Mouse (Mus musculus) neutrophil, adult 5-6 weeks (primary cell): ENCODE measurements around the gene Wap. TPM values are rescaled to one million over a fixed set of nuclear protein-coding genes. Genes with fewer than 3 reads are reported as not detected.

Source experiments
- ATAC-seq: fragments of 151-379, 151-347 bp; 2 replicates; pipeline ENCODE4 v1.8.0; 2017; ENCODE audit warnings: mild to moderate bottlenecking, moderate TSS enrichment; ENCODE audit not compliant: insufficient number of reproducible peaks, poor library complexity, low FRiP score, severe bottlenecking; ENCODE audit errors: extremely low read depth
- total RNA-seq: library from RNA; stranded (forward); fragments of 200-1000 nt; gene quantifications from 2 replicates; pipeline ENCODE4 v1.2.3, GENCODE M21; 2017

Gene Wap
- total RNA-seq, 1 experiment from 2014 or later = not detected

DNA sequence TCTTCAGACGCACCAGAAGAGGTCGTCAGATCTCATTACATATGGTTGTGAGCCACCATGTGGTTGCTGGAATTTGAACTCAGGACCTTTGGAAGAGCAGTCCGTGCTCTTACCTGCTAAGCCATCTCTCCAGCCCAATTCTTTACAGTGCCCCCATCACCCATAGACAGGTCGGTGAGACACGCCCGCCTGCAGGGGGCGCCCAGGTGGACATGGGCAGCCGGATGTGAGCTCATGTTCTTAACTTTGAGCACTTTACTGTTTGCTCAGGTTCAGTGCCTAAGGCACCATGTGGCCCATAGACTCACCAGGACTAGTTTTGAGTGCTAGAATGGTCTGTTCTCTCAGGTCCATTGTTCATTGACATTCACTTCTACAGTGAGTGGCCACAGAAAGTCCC is 2.3 kb downstream of the Wap start:
- no peak for ATAC-seq

DNA sequence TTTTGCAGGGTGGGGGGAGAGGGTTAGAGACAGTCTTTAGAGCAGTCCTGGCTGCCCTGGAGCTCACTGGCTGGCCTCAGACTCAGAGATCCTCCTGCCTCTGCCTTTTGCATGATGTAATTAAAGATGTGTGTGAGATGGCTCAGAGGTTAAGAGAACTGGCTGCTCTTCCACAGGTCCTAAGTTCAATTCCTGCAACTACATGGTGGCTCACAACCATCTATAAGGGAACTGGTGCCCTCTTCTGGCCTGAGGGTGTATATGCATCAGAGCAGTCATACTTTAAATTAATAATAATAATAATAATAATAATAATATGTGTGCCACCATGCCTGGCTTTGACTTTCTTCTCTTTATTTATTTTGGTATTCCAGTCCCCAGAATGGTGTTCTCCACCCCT is 8.8 kb downstream of the Wap start:
- ATAC-seq = no peak

DNA sequence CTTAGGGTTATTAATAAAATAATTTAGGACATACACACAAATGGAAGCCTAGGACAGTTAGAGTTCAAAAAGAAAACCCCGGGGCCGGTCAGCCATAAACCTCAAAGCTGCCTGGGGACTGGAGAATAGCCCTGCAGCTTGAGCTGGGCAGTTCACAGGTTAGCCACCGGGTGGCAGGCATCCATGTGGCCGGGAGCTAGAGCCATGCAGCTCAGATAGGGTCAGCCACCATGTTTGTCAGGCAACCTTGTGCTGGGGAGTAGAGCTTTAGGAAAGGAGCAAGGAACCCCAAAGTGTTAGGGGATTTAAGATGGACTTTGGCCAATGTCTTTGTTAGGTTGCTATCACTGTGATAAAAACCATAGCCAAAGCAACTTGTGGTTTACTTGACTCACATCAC is 9.9 kb downstream of the Wap start:
- peak; percentile 44; the same call in 1 of the 2 replicates for ATAC-seq

DNA sequence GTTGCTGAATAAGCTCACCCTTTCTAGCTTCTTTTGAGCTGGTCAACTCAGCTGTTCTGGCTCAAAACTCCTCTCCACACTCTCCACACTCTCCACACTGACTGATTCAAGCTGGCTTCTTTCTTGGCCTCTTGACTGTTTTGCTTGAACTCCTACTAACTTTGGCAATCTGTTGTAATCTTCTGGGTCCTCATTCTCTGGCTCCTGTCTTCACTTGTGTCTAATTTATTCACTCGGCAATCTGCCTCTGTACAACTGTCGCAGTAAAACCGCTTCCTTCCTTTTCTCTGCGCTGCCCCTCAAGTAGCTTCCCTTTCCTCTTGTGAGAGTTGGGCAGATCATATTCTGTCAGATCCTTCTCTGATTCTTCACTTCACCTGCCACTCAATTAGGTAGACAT is 10.7 kb downstream of the Wap start:
- ATAC-seq = peak; percentile 45

DNA sequence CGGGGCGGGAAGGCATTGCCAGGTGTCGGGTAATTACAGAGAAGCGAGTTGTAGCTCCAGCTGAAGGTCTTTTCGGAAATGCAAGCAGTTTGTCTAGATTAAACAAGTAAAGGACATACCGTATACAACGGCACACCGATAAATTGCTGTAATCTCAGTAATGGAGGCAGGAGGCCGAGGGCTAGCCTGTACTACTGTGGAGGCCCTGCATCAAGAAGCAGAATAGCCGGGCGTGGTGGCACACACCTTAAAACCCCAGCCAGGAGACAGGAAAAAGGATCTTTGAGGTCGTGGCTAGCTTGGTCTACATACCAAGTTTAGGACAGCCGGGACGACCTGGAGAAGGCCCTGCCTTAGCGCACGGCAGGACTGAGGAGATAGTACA is 12.1 kb downstream of the Wap start:
- no peak for ATAC-seq

DNA sequence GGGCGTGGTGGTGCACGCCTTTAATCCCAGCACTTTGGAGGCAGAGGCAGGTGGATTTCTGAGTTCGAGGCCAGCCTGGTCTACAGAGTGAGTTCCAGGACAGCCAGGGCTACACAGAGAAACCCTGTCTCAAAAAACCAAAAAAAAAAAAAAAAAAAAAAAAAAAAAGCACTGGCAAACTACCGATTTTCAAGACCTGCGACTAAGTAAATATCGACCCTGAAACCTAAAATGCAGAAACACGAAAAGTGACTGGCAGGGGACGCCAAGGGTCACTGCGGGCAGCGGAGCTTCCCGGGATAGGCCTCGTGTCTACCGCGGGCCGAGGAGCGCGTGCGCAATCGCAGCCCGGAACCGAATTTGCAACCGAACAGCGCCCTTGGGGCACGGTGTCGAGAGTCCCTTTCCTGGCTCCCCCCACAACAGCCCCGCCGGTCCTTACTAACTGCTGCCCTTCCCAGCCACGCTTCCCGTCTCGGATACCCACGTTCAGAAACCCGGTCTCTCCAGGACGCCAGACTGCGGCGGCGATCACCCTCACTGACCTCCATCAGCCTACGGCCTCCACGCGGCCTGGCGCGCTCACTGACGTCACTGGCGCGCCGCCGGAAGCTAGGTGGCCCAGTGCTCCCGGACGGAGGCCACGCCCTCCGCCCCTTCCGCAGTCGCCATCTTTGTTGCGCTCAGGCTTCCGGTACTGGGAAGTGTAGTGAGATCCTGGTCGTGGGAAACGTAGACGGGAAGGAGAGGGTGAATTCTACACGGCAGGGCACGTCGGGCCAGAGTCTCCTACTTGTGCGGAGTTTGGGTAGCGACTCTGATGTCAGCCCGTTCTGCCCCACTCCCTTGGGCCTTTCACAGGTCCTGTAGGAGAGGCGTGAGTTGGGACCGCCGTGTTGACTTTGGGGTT is 12.7 kb downstream of the Wap start, which contains the start of gene Tbrg4:
TSS of gene Tbrg4 (minus strand) at position 590 of the 910 bp plus-strand sequence.
- peak; percentile 81 for ATAC-seq

DNA sequence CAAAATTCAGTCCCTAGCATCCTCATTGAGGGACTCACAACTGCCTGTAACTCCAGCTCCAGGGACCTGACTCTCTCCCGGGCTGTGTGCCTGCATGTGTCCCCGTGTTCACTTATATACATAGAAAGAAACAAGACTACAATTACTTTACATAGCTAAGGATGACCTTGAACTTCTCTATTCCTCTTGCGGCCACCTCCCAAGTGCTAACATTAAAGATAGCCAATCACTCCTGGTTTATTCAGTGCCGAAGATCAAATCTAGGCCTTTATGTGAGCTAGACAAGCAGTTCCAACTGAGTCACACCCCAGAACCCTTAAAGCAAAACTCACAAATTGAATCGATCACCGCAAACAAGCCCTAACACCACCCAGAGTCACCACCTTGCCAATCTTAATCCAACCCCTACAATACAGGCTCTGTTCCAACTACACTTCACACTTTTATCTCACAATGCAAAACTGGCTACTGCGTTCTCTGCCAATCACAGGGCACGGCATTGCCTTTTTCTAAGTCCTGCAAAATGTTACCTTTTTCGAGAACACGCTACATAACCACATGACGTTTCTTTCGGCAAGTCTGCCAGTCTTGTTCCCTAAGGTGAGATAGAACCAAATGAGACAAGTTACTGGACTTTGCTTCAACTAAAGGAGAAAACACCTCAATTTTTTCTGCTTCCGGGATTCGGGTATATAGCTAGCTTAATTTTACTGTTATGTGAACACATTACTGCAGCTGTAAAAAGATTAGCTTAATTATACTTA is 13.6 kb downstream of the Wap start:
- ATAC-seq = no peak

DNA sequence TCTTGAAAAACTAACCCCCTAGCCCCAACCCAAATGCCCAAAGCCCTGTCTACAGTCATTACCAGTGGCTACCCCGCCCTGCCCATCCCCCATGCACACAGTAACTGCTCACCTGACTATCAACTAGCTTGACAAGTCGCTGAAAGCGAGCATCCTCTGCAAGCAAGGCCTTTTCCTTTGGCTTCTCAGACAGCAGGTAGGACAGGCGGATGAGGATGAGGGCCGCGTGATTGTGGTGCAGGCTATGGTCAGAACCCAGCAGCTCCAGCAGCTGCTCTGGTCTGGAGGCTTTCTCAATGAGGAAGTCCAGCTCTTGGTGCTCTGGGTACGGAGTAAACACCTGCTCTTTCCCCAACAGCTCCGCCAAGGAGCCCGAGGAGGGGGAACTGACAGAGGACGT is 14.7 kb downstream of the Wap start:
- ATAC-seq = no peak

DNA sequence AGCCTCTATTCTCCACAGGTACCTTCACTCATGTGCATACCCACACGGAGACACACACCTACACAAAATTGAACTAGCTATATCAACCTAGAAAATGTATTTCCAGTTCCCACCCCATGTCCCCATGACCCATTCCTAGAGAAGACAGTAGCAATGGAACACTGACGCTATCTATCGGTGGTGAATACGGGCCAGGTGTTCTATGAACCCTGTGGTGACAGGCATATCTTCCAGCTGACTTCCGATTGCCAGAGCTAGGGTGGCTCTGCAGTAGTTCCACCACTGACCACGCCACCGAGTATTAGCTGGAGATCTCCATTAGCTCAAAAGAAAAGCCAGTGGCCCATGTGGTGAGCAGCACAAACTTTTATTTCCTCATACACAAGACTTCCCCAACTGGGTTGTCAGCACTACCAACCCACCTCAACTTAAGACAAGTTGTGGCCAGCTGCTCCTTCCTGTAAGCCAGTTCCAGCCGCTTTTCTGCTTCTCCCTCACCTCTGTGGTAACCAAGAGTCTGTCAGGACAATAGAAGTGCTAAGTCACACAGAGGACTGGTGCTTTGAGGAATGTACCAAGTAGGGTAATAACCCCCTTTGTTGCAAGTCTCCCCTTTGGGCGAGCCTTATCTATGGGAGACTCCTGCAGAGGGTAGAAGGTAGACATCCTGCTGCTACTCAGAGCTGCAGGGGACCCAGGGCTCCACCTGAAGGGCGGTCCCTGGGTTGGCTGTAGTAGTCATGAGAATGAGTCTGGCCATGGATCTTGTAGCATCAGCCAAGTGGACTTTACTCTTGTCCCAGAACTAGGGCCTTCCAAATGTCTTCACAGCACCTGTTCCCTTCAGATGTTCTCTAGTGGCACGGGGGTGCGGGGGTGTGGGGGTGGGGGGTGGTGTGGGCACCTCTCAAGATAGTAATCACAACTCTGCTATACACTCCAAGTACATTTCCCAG is 22.9 kb downstream of the Wap start:
- ATAC-seq = peak; percentile 70

DNA sequence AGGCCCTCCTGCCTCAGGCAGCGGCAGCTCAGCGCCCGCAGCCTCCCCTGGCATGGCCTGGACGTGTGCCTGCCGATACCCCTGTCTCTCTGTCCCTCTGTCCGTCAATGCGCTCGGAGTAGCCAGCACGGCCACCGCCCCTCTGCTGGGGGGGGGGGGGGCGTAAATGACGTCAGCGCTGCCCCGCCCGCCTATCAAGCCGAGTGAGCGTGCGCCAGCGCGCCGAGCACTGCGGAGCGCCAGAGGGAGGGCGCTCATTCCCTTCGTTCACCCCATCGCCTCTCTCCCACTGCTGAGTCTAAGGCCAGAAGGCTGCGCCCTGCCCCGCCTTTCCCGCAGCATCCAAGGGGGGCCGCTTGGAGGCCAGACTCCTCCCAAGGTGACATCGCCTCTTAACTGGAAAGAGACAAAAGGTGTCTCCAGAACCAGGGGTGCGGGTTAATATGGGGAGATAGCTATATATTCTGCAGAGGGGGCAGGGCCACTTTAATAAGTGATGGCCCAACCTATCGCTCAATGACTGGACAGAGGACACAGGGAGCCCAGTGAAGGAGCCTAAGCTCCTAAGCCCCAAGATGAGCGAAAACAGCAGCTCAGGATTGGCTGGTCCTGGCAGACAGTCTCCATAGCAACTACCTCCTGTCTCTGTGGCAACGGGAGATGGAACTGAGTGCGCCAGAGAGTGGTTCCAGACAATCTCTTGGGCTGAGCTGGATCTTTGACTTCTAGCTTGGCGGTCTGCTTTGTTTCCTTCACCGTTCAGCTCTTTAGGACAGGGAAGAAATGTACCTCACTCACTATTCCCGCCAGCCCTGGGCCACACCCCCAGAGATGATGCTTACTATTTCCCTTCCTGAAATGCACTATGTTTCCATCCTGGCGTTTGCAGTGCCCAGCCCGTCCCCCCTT is 32.7 kb downstream of the Wap start, which contains the start of gene Nacad:
TSS of gene Nacad (minus strand) at position 563 of the 909 bp plus-strand sequence.
- ATAC-seq = no peak

DNA sequence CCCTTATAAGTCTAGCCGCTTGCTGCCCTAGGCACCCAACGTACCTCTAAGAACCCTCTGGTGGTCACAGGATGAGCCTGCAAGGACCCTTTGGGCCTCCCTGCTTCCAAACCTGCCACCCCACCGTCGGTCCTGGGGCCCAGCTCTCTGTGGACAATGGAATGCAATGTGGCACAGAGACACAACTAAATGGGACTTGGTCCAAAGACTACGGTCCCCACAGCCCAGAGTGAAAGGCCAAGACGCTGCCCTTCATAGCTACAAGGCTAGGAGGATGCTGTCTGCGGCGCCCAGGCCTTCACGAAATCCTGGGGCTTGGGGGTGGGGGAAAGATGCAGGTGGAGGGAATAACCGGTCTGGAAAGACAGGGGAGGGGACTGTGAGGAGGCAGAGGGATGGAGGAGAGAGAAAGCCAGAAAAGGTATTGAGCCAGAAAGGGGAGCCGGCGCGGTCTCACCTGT is 33.4 kb downstream of the Wap start:
- ATAC-seq = peak; percentile 11; the same call in 1 of the 2 replicates

DNA sequence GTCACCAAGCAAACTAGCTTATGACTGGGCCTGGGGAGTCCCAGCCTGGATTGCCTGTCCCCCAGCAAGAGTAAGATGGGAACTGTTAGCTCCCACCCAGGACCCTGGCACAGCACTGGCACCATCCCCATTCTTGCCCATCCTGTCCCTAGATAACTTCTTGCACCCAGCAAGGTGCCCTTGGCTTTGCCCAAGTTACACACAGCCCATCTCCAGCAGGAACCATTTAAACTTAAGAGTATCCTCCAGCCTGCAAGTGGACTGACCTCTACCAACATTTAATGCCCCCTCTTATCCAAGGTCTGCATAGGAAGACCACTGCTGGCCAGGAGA is 33.9 kb downstream of the Wap start:
- no peak for ATAC-seq

DNA sequence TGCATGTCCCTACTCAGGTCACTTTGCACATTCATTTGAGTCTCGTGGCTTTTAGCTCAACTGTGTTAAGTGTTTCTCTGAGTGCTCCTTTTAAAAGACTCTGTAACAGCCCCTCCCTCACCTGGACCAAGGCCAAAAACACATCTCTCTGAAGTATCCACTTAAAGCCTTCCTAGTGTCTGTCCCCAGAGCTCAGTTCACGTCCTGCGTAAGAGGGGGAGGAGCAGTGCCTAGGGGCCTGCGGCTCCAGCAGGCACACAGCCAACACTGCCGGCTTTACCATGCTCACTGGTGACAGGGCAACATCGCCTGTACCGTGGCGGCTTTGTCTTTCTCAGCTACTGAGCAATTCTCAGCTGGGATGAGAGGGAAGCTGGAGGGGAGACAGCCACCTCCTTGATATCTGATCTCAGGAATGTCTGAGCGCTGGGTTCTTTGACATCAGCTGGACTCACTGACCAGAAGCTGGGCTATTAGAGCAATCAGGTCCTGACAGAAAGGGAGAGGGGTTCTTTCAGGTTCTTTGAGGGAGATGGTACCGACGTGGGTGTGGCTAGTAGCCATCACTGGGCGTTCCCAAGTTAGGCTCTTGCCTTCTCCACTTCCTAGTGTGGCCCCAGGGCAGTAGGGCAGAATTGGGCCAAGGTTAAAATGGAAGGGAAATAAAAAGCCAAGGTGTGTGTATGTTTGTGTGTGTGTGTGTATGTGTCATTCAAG is 34.4 kb downstream of the Wap start:
- peak; percentile 16; the same call in 1 of the 2 replicates for ATAC-seq

DNA sequence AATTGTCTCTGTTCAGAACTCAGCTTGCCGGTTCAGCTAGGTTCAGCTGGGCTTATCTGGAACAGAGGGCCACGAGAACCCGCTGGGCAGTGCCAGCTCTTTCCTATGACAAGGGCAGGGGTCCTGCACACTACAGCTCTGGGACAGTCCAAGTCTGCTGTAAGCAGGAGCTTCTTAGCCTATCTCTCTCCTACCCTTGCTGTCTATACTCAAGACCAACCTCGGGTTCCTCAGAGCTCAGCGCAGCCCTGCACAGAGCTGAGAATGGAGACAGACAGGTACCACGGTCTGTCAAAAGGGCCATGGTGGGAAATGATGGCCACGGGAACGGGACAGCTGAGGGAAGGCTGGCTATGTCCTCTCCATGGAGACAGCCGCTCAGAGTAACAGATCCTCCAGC is 35.2 kb downstream of the Wap start:
- no peak for ATAC-seq

DNA sequence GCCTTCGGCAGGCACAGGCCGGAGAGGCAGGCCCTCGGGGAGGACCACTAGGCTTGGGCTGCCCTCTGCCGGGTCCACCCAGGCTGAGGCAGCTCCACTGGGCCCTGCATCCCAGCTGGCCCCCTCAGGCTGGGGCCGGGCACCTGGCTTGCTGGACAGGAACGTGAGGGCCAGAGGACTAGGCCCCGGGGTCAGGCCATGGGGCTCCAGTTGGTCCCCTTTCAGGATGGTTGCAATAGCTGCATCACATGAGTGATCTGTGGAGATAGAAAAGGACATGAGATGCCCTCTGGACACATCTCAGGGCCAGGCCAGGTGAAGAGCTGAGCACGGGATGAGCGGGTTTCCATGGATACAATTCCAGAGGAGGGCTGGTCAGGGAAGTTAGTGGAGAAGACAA is 35.8 kb downstream of the Wap start:
- no peak for ATAC-seq

DNA sequence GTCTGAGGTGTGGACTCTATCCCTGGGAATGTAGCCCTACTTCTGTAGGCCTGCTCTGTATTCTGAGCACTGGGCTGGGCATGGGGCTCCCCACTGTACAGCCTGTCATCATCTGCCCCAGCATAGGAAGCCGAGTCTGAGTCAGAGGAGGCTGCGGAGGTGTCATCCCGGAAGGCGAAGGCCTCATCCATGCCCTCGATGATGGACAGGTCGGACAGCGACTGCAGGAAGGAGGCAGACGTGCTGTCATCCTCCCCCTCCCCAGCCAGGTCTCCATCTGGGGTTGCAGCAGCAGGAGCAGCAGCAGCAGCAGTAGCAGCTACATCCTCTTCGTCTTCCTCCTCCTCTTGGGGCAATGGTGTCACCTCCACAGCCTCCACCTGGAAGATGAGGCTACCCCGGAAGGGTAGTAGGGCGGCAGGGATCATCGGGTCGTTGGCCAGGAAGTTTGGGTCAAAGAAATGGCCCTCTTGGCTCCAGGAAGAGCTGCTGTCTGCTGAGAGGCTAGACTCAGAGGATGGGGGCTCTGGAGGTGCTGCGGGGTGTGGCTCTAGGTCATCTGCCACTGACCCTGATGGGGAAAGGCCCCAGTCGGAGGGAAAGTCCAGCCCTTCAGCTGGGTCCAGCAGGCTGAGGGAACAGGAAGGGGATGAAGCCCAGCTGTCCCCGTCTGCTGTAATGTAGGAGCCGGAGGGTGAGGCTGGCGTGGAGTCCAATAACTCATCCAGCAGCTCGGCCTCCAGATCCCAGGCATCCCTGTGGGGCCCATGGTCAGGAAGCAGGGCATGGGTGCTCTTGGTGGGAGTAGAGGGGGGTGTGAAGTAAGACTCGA is 36.6 kb downstream of the Wap start:
- no peak for ATAC-seq
